Mouse (Mus musculus) megakaryocyte progenitor cell, adult 5-6 weeks (primary cell): ENCODE measurements around the gene Zfand4. TPM values are rescaled to one million over a fixed set of nuclear protein-coding genes. Genes with fewer than 3 reads are reported as not detected.

Source experiments
- ATAC-seq: replicated peaks from 2 replicates; pipeline ENCODE4 v1.8.0; 2016; ENCODE audit warnings: mild to moderate bottlenecking, moderate TSS enrichment, inconsistent platforms; ENCODE audit not compliant: poor library complexity
- total RNA-seq, 2 experiments: library from RNA; stranded (forward) in 1 of 2; stranded (reverse) in 1 of 2; fragments of 157-497, 149-512 nt in 1 of 2; fragments of 200-1000 nt in 1 of 2; gene quantifications; 2 replicates each; pipeline versions ENCODE4 v1.2.3 to v1.2.4; 2015 to 2017

Zfand4 gene
- total RNA-seq, 2 experiments from 2014 or later, result 29.3 to 31.0 TPM

DNA sequence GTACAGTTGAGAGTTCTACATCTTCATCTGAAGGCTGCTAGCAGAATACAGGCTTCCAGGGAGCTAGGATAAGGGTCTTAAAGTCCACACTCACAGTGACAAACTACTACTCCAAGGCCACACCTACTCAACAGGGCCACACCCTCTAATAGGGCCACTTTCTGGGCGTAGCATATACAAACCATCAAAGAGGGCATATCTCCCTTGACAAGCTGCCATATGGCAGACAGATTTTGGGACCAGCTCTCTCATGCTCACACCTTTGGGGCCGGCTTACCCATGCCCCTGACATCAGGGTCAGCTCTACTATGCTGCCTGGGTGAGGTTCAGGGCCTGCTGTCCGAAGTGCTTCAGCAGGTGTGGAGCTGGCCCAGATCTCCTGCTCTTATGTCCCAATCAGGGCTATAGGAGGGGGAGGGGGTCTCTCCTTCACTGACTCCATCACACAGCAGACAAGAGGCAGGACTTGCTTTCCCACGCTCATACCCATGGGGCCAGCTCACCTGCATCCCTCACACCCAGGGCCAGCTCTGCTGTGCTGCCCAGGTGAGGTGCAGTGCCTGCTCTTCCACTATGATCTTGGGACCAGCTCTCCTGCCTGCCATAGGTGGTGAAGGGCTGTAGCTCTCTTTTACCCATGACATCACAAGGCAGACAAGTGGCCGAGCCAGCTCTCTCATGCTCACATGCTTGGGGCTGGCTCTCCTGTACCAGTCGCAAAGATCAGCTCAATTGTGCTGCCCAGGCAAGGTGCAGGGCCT lies 106.4 kb downstream of the Zfand4 start:
- ATAC-seq, result peak; percentile 93

DNA sequence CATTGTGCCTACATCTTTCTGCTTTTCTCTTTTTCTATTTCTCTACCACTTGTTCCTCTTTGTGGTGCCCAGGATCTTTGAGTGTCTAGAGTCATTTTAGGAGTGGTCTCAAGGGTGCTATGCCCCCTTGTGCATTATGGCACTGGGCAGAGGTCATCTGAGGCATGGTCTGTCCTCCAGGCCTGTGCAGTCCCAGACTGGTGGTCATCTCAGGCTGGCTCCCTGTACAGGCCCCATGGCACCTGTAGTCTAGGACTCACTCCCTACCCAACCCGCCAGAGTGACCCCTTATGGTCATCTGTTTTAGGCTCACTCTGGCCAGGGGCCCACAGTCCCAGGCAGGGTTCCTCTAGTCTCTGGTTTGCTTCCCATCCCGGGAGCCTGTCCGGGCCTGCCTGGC lies 107.5 kb downstream of the Zfand4 start:
- ATAC-seq, result no peak

DNA sequence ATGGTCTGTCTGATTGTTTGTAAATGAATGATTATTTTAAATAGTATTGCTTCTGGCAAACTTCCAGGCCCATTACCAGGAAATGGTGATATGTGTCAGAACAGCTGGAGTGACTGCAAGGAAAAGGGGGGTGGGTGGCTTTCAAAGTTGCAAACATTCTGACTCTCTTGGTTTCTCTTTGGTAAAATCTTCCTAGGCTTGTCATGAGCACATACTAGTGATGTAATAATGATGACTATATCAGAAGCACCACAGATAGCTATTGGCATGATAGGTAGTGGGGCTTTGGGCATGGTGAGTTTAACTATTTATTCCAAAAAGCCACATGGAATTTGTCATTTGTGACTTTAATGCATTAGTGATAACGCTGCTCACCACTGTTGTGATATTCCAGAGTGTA lies 110.1 kb downstream of the Zfand4 start:
- ATAC-seq, result no peak

DNA sequence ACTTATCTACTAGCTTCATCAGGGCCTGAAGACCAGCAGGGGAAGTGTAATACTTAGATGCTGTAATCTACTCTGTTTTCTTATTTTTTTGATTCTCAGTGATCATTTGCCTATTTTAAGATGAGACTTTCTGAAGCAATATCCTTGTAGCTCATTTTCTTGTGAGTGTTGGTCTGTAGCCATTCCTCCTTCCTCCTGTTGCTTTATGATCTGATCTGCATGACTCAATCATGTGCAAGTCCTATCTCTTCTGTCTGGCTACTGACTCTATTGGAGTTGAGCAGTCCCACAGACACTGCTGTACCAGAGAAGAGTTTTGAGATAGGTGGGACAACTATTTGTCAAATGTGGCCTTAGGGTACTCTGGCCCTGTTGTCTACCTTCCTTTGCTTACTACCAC lies 110.6 kb downstream of the Zfand4 start:
- no peak for ATAC-seq

DNA sequence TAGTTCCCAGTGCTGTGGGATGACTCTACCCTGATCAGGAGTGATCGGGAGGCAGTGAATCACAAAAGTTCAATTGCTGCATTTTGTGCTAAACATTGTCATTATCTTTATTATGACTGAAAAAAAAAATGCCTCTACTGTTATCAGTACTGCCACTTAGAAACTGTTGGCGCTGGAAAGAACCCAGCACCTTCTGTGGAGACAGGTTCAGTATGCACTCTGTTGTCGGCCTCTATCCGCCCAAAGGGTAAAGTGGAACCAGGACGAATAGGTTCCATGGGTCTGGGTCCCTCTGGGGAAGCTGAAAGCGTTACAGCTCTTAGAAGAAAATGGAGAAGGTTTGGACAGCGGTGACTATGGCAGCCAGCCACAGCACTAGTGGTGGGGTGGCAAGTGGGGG lies 114.9 kb downstream of the Zfand4 start:
- ATAC-seq, result peak; percentile 51

Other genes starting within 250 kb of the Zfand4 start
- gene Tmcc1, start 70.7 kb upstream of the Zfand4 start, total RNA-seq (2015), result 7.8 and 9.7 TPM in 2 replicates
- gene Tmcc1, start 70.7 kb upstream of the Zfand4 start, total RNA-seq (2017), result 11.4 and 15.6 TPM in 2 replicates
- 30.8 and 39.0 TPM in 2 replicates for gene Washc2, start 56.2 kb upstream of the Zfand4 start, total RNA-seq (2015)
- gene Washc2, start 56.2 kb upstream of the Zfand4 start, total RNA-seq (2017), result 47.5 and 57.1 TPM in 2 replicates
- gene March8, start 73.8 kb downstream of the Zfand4 start, total RNA-seq (2015), result 11.1 and 15.6 TPM in 2 replicates
- gene March8, start 73.8 kb downstream of the Zfand4 start, total RNA-seq (2017), result 18.1 and 29.2 TPM in 2 replicates
- 8.1 and 9.5 TPM in 2 replicates for gene Alox5, start 197.0 kb downstream of the Zfand4 start, total RNA-seq (2015)
- 5.9 and 12.3 TPM in 2 replicates for gene Alox5, start 197.0 kb downstream of the Zfand4 start, total RNA-seq (2017)
- gene Olfr211, start 224.9 kb downstream of the Zfand4 start, total RNA-seq (2015), result not detected in 2 replicates
- gene Olfr211, start 224.9 kb downstream of the Zfand4 start, total RNA-seq (2017), result not detected in 2 replicates
- 0.07 and 0.20 TPM in 2 replicates for gene Olfr212, start 242.3 kb downstream of the Zfand4 start, total RNA-seq (2015)
- gene Olfr212, start 242.3 kb downstream of the Zfand4 start, total RNA-seq (2017), result not detected in 2 replicates